Mouse (Mus musculus) thymus, adult 2 months (tissue): ENCODE measurements around the gene 9530003J23Rik. TPM values are rescaled to one million over a fixed set of nuclear protein-coding genes. Genes with fewer than 3 reads are reported as not detected.

Experiments
- DNase-seq: peaks from one replicate; pipeline ENCODE4 v3.0.0; 2021
- H3K27ac ChIP-seq: fragments of 200-500 bp; 2 replicates; pipeline ENCODE4 v1.5.1; 2012; ENCODE audit warnings: low read length, control low read depth; ENCODE audit not compliant: control insufficient read depth, insufficient read depth
- H3K27me3 ChIP-seq: fragments of 200-500 bp; 2 replicates; pipeline ENCODE4 v1.6.1; 2012; ENCODE audit warnings: mild to moderate bottlenecking, low read length, moderate library complexity, mixed read lengths; ENCODE audit not compliant: control insufficient read depth, insufficient read depth
- H3K36me3 ChIP-seq: fragments of 200-500 bp; 2 replicates; pipeline ENCODE4 v1.6.1; 2012; ENCODE audit warnings: mild to moderate bottlenecking, low read length, moderate library complexity; ENCODE audit not compliant: control insufficient read depth, insufficient read depth
- H3K4me1 ChIP-seq: fragments of 200-500 bp; replicated peaks from 2 replicates; pipeline ENCODE4 v1.6.1; 2012; ENCODE audit warnings: low read length; ENCODE audit not compliant: control insufficient read depth, insufficient read depth
- H3K4me3 ChIP-seq: fragments of 200-500 bp; 2 replicates; pipeline ENCODE4 v1.5.1; 2012; ENCODE audit warnings: mild to moderate bottlenecking, low read length, control low read depth, moderate library complexity; ENCODE audit not compliant: control insufficient read depth, insufficient read depth
- CTCF ChIP-seq: fragments of 200-500 bp; IDR thresholded peaks from 2 replicates; pipeline ENCODE4 v1.5.1; 2012; ENCODE audit warnings: mild to moderate bottlenecking, control low read depth, low read length, moderate library complexity, borderline replicate concordance; ENCODE audit not compliant: control insufficient read depth, poor library complexity, insufficient read depth; ENCODE audit errors: extremely low read depth
- POLR2A ChIP-seq: fragments of 200-500 bp; IDR thresholded peaks from 2 replicates; pipeline ENCODE4 v1.6.1; 2012; ENCODE audit warnings: mild to moderate bottlenecking, low read length, control low read depth, moderate library complexity; ENCODE audit not compliant: control insufficient read depth, poor library complexity, insufficient read depth; ENCODE audit errors: extremely low read depth
- WGBS: fragments of 180-500 bp; shearing (Covaris S2); methylation state at CpG from one replicate; pipeline ENCODE4 v1.1.7; 2018; 5-methylcytosine and 5-hydroxymethylcytosine counted together
- polyA plus RNA-seq: library from polyadenylated mRNA; depleted of rRNA; stranded (reverse); fragments of >200 nt; gene quantifications from 2 replicates; pipeline ENCODE4 v1.2.3, GENCODE M21; 2012

Gene 9530003J23Rik
- polyA plus RNA-seq, 1 experiment = not detected

DNA sequence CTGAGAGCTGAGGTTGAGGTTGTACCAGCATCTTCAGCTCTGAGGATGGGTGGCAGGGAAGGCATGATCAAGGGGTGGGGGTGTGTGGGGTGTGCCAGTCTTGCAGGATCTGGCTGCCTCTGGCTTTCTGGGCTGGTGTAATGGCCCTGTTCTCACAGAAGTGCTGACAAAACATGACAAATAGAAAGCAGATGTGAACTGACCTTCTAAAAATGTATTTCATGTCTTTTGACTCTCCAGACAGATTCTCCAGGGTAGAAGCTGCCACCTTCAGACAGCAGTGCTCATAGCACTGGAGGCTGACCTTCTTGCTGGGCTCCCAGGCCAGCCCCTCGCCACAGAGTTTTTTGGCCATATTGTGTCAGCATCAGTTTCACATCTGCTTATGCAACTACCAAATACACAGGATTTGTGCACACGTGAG, 34.9 kb downstream of the 9530003J23Rik start:
- Histone ChIP-seq H3K4me1 (no peaks in the 10 kb centered on the region), H3K27ac (no peak overlapping the region), H3K4me3 (no peak overlapping the region), H3K27me3 (no peaks in the 10 kb centered on the region), H3K36me3 (no peaks in the 10 kb centered on the region)
- TF ChIP-seq POLR2A (no peak), CTCF (no peak)
- no peak for DNase-seq
- 89% methylated on average over 2 of the region's 2 CpGs for WGBS

DNA sequence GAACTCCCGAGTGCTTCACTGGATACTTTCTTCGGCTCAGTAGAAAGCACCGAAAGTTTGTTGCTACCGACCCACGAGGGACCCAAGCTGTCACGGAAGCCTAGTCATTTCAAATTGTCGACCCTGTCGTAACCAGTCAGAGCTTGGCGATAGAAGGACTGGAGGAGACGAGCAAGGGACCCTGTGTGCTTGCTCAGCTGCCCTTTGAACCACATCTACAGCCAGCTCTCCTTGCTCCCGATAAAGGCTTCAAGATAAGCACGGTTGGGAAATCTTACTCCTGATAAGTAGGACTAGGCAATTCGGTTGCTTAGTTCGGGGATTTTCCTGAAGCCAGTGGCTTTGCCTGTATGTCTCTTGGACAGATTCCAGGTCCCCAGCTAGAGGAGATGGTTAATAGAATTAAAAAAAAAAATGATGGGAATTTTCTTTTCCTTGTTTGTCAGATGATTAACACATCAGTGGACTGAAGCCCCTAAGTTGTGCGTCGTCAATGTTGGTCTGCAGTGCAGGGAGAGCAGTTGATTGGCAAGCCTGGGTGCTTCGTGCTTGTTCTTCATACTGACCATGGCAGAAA, 35.4 kb downstream of the 9530003J23Rik start:
- no peaks in the 10 kb centered on the region for H3K27me3 ChIP-seq
- H3K36me3 ChIP-seq = no peaks in the 10 kb centered on the region
- no peak for DNase-seq
- no peak for TF ChIP-seq POLR2A
- TF ChIP-seq CTCF = no peak
- WGBS = 90% methylated on average over 17 of the region's 17 CpGs
- H3K4me3 ChIP-seq = no peak overlapping the region
- no peaks in the 10 kb centered on the region for H3K4me1 ChIP-seq
- no peak overlapping the region for H3K27ac ChIP-seq

DNA sequence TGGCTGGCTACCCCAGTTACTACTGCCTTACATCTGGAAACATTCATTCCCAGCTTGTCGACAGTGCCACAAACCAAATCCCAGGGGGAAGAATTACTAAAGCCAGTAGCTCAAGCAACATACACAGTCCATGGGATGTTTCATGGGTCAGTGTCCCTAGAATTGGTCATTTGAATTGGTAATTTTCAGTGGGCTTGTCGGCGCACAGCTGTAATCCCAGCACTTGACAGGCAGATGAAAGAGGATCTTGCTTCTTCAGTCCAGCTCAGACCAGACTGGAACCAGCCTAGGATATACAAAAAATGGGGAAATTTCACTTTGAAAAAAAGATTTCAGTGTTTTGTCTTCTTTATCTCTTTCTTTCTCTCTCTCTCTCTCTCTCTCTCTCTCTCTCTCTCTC, 38.8 kb downstream of the 9530003J23Rik start:
- no peak overlapping the region for H3K4me3 ChIP-seq
- WGBS = 95% methylated on average over 3 of the region's 3 CpGs
- DNase-seq = no peak
- no peaks in the 10 kb centered on the region for H3K27me3 ChIP-seq
- no peak for TF ChIP-seq POLR2A
- TF ChIP-seq CTCF = no peak
- H3K4me1 ChIP-seq = no peaks in the 10 kb centered on the region
- H3K27ac ChIP-seq = no peak overlapping the region
- H3K36me3 ChIP-seq = no peaks in the 10 kb centered on the region

DNA sequence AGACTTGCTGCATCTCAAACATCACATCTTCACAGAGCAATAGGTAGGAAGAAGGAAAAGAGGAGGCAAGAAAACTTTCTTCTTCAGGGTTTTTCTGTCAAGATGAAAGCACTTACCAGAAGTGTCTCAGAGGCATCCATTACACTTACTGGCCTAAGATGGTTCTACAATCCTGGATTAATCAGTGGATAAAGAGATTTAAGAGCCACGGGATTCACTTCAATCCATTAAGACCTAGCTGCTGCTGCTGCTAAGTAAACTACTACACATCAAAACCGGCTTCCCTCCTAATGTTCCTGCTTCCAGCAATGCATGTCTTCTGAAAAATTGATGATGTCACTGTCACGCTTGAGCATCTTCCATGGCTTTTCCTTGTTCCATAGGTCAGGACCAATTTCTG, 41.8 kb downstream of the 9530003J23Rik start:
- WGBS = 94% methylated on average over 3 of the region's 3 CpGs
- H3K4me1 ChIP-seq = no peaks in the 10 kb centered on the region
- no peak for TF ChIP-seq POLR2A
- TF ChIP-seq CTCF = no peak
- H3K27me3 ChIP-seq = no peaks in the 10 kb centered on the region
- no peak overlapping the region for H3K27ac ChIP-seq
- no peaks in the 10 kb centered on the region for H3K36me3 ChIP-seq
- H3K4me3 ChIP-seq = no peak overlapping the region
- no peak for DNase-seq

DNA sequence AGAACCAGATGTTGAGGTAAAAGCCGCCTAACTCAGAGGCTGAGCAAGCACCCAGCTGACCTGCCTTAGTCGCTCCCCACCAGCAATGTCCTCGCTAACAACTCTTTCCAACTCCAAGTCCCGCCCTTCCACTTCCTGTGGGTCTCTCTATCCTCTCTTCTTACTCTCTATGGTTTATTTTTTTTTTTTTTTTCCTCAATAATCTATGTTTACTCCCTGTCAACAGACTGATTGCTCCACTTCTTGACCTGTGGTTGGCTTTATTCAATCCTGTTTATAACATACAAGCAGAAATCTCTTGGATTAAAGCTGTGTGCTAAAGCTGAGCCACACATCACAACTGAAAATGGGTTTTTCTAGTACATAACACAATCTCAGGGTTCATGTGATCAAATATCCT, 42.8 kb downstream of the 9530003J23Rik start:
- DNase-seq = no peak
- H3K27me3 ChIP-seq = no peaks in the 10 kb centered on the region
- H3K4me3 ChIP-seq = no peak overlapping the region
- no peaks in the 10 kb centered on the region for H3K4me1 ChIP-seq
- no peaks in the 10 kb centered on the region for H3K36me3 ChIP-seq
- H3K27ac ChIP-seq = peak overlapping the region; percentile 34; the same call in 1 of the 2 replicates
- whole genome bisulfite sequencing = 98% methylated on average over 4 of the region's 4 CpGs
- no peak for TF ChIP-seq CTCF

DNA sequence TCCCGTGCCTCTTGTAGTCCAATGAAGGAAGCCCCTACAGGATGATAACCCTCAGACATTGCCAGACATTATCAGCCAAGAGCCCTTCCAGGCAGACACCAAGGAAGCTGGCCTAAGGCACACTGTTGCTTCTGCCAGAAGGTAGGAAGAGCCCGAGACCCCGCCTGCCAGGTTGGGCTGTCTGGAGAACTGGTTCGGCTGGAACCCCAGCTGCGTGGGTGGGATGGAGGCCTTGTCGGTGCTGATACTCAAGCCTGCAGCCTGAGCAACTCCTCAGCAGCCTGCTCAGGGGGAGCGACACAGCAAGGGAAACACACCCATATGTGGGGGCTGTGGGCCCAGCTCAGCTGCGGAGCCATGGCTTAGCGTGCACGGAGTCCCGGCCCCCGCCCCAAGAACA, 43.5 kb downstream of the 9530003J23Rik start:
- H3K27ac ChIP-seq = no peak overlapping the region
- TF ChIP-seq CTCF (no peak), POLR2A (no peak)
- no peaks in the 10 kb centered on the region for H3K4me1 ChIP-seq
- no peaks in the 10 kb centered on the region for H3K27me3 ChIP-seq
- H3K36me3 ChIP-seq = no peaks in the 10 kb centered on the region
- no peak for DNase-seq
- 93% methylated on average over 12 of the region's 12 CpGs for WGBS
- no peak overlapping the region for H3K4me3 ChIP-seq

DNA sequence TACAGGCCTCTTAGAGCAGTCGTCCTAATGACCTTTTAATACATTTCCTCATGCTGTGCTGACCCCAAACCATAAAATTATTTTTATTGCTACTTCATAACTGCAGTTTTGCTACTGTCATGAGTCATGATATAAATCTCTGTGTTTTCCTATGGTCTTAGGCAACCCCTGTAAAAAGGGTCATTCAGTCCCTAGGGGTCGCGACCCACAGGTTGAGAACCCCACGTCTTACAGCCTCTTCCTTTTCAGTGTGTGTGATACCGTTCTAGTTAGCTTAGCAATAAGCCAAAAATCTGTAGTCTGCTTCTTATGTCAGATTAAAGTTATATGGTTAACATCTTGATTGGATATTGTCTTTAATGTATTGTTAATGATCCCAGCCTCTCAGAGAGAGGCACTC, 45.1 kb downstream of the 9530003J23Rik start:
- DNase-seq = no peak
- TF ChIP-seq POLR2A (no peak), CTCF (no peak)
- Histone ChIP-seq H3K27me3 (no peaks in the 10 kb centered on the region), H3K36me3 (no peaks in the 10 kb centered on the region), H3K4me3 (no peak overlapping the region), H3K4me1 (no peaks in the 10 kb centered on the region), H3K27ac (no peak overlapping the region)
- WGBS = 95% methylated on average over 5 of the region's 5 CpGs
